Mouse (Mus musculus) cerebral cortex, adult 2 months (tissue): ENCODE measurements around the gene Cyth1.

ENCODE experiments used
- WGBS: fragments of 180-500 bp; shearing (Covaris S2); methylation state at CpG from one replicate; pipeline ENCODE4 v1.1.7; 2018; 5-methylcytosine and 5-hydroxymethylcytosine counted together

Cyth1 gene

GRCm38 (mm10) chr11:118156480-118157060, 91.8 kb downstream of the Cyth1 start:
- 55% methylated on average over 8 of the region's 8 CpGs for WGBS

- 61% methylated on average over 4 of the region's 4 CpGs for WGBS
Measured at GRCm38 (mm10) chr11:118152964-118153363, 95.4 kb downstream of the Cyth1 start.

GRCm38 (mm10) chr11:118151423-118152180, 96.8 kb downstream of the Cyth1 start:
- 66% methylated on average over 5 of the region's 5 CpGs for WGBS

- WGBS, result 43% methylated on average over 9 of the region's 9 CpGs
Measured at GRCm38 (mm10) chr11:118150115-118150701, 98.2 kb downstream of the Cyth1 start.

- 79% methylated on average over 9 of the region's 9 CpGs for WGBS
Measured at GRCm38 (mm10) chr11:118147877-118148637, 100.3 kb downstream of the Cyth1 start.

- 97% methylated on average over 10 of the region's 10 CpGs for WGBS
Measured at GRCm38 (mm10) chr11:118146446-118146845, 101.9 kb downstream of the Cyth1 start.

GRCm38 (mm10) chr11:118145771-118146351, 102.5 kb downstream of the Cyth1 start:
- 57% methylated on average over 16 of the region's 16 CpGs for WGBS

GRCm38 (mm10) chr11:118145092-118145491, 103.3 kb downstream of the Cyth1 start:
- 95% methylated on average over 4 of the region's 4 CpGs for WGBS

- WGBS, result 97% methylated on average over 4 of the region's 4 CpGs
Measured at GRCm38 (mm10) chr11:118143731-118144130, 104.7 kb downstream of the Cyth1 start.

- WGBS, result 47% methylated on average over 7 of the region's 7 CpGs
Measured at GRCm38 (mm10) chr11:118142547-118143165, 105.7 kb downstream of the Cyth1 start.

- WGBS, result 79% methylated on average over 10 of the region's 10 CpGs
Measured at GRCm38 (mm10) chr11:118140771-118141565, 107.4 kb downstream of the Cyth1 start.

- 97% methylated on average over 6 of the region's 6 CpGs for WGBS
Measured at GRCm38 (mm10) chr11:118138347-118138746, 110.0 kb downstream of the Cyth1 start.

GRCm38 (mm10) chr11:118136172-118136632, 112.2 kb downstream of the Cyth1 start:
- 63% methylated on average over 5 of the region's 5 CpGs for WGBS

- 79% methylated on average over 6 of the region's 6 CpGs for WGBS
Measured at GRCm38 (mm10) chr11:118135271-118135670, 113.1 kb downstream of the Cyth1 start.

- 45% methylated on average over 4 of the region's 4 CpGs for WGBS
Measured at GRCm38 (mm10) chr11:118133752-118134169, 114.6 kb downstream of the Cyth1 start.

- 56% methylated on average over 9 of the region's 9 CpGs for WGBS
Measured at GRCm38 (mm10) chr11:118133133-118133751, 115.2 kb downstream of the Cyth1 start.

GRCm38 (mm10) chr11:118132136-118132535, 116.3 kb downstream of the Cyth1 start:
- 67% methylated on average over 8 of the region's 8 CpGs for WGBS

GRCm38 (mm10) chr11:118130534-118130933, 117.9 kb downstream of the Cyth1 start, which contains the start of gene Dnah17:
Gene Dnah17, minus strand, starts transcription at chr11:118130634.
- 90% methylated on average over 7 of the region's 7 CpGs for WGBS

GRCm38 (mm10) chr11:118129812-118130211, 118.6 kb downstream of the Cyth1 start:
- WGBS, result 90% methylated on average over 2 of the region's 2 CpGs

GRCm38 (mm10) chr11:118121592-118121991, 126.8 kb downstream of the Cyth1 start:
- WGBS, result 90% methylated on average over 11 of the region's 11 CpGs
